Mouse (Mus musculus): ENCODE measurements around the gene Stk32b.

GRCm38 (mm10) chr5:37720670-37721069 lies 3.7 kb upstream of the Stk32b start:
- TF ChIP-seq CTCF (IDR thresholded peaks at IDR 0.05; ENCODE audit: insufficient read depth, low read depth, low read length) (no peak), POLR2A (IDR thresholded peaks at IDR 0.05; ENCODE audit: insufficient read depth, low read depth, low read length) (no peak)
